Mouse (Mus musculus): Measurements from ENCODE around the gene Asf1a. TPM values are rescaled to one million over a fixed set of nuclear protein-coding genes. Genes with fewer than 3 reads are reported as not detected.

Asf1a gene
- 14.2 and 17.2 TPM in 2 replicates for total RNA-seq (2023)

DNA sequence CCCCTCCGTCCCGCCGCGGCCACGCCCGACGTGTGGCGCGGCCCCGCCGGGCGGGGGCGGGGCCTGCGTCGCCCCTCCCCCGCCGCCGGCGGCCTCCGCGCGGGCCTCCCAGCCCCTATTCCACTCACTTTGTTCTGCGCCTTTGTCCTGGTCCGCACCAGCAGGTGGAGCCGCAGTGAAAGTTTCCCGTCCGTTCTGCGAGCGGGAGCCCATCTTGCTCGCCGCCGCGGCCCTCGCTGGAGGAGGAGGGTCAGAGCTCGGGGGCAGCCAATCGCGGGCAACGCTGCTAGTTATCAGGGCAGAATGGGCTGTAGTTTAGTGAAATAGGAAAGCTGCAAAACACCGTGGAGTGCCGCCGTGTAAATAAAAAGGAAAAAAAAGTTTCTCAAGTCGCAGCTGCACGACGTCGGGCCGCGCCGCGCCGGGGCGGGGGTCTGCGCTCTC is at the start of gene Asf1a:
Asf1a (plus strand) TSS at position 81 of the 444 bp plus-strand sequence.

DNA sequence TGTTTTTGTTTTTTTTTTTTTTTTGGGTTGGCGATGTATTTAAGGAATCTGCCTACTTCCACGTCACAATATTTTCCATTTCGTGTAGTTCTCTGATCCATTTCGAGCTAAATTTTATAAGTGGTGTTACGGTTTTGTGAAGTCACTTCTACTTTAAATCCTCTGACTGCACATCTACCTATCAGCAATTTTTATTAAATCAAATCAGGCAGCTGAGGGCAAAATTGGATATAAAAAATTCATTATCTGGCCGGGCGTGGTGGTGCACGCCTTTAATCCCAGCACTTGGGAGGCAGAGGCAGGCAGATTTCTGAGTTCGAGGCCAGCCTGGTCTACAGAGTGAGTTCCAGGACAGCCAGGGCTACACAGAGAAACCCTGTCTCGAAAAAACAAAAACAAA is 33.8 kb downstream of the Asf1a start, which contains the start of gene Mcm9:
Mcm9 (minus strand) TSS at position 101 of the 400 bp plus-strand sequence.

Other genes starting within 250 kb of the Asf1a start
- 33.8 and 45.5 TPM in 2 replicates for gene Cep85l, start 216.8 kb upstream of the Asf1a start, total RNA-seq (2023)
- 14.8 and 22.7 TPM in 2 replicates for gene Mcm9, start 33.7 kb downstream of the Asf1a start, total RNA-seq (2023)
- gene Fam184a, start 154.4 kb downstream of the Asf1a start, total RNA-seq (2023): not detected in 2 replicates

Measured in neutrophil, adult 65 days (primary cell).